Comparison of ENCODE assay signal across 25 mouse cellular contexts in the genomic region with DNA sequence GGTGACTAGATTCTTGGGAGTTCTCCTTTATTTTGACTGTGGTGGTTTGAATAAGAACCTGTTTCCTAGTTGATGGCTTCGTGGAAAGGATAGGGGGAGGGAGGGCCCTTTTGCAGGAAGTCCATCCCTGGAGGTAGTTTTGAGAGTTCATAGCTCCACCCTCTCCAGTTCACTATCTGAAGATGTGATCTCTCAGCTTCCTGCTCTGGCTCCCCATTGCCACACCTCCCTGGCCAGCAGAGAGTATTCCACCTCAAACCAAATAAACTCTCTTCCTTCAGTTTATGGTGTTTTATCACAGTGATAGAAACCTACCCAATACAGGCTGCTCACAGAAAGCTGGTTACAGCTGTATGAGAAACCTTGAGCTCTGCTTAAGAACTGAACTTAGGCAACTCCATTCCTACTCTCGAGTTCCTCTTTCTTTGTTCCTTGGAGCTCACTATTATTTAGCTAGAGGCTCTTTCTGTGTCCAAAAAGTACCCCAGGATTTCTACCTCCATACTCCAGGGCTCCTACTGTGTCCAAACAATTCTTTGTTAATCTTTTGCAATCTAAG.
DNase-seq lines count a peak whose midpoint lies in the region; ATAC-seq and TF ChIP-seq lines count a peak whose summit lies in the region.
"Had no signal": no experiment of that assay in that cellular context is flagged by ENCODE, and none has a peak within 500 bp of the region (broad histone marks: within the 10 kb centered on the region; RNA-seq: fewer than 3 reads in every experiment).

No protein-coding gene starts in this region.

- no peaks in the 10 kb centered on the region for H3K79me2 ChIP-seq in CH12.LX (replicated peaks; ENCODE audit: control insufficient read depth, extremely low read depth, insufficient read depth, poor library complexity, severe bottlenecking)

- no peak overlapping the region for H3K27ac ChIP-seq in CH12.LX (ENCODE audit: insufficient read depth, low read depth)
- peak overlapping the region; percentile 44; the same call in 1 of the 2 replicates for H3K27ac ChIP-seq in bone marrow macrophage, adult 2 months (ENCODE audit: insufficient read depth, low read depth, low read length)
- H3K27ac ChIP-seq in intestine, embryonic 15.5 days, result no peak overlapping the region
- no peak overlapping the region for H3K27ac ChIP-seq in midbrain, embryonic 16.5 days (ENCODE audit: low read length)
- H3K27ac ChIP-seq: embryonic facial prominence, embryonic 10.5 days; embryonic facial prominence, embryonic 13.5 days; forebrain, embryonic 12.5 days; hindbrain, embryonic 15.5 days had no signal

- dilution Hi-C loops in CH12.LX (cut with MboI; ENCODE audit: extremely low pct_ligation_motif_present, extremely low pct_unique_long_range_greater_than_20kb, low sequenced_read_pairs), result no loop called here

- peak; percentile 50 for ATAC-seq in intestine, embryonic 15.5 days
- no peak for ATAC-seq in midbrain, embryonic 16.5 days
- ATAC-seq: activated CD4-positive, CD25-positive, alpha-beta regulatory T cell, adult 4 months; CD4-positive, CD25-positive, alpha-beta regulatory T cell, adult 4 months; forebrain, embryonic 16.5 days had no signal

- WGBS in intestine, embryonic 15.5 days, result 65% methylated on average over 2 of the region's 2 CpGs
- WGBS in large intestine, adult 2 months, result 27% methylated on average over 2 of the region's 2 CpGs
- 66% methylated on average over 2 of the region's 2 CpGs for WGBS in midbrain, embryonic 16.5 days

- H3K36me3 ChIP-seq in CH12.LX (replicated peaks in 1 of 2; ENCODE audit: control insufficient read depth in 1 of 2, insufficient read depth in 1 of 2, low read length in 1 of 2), result no peaks in the 10 kb centered on the region
- no peaks in the 10 kb centered on the region for H3K36me3 ChIP-seq in intestine, embryonic 15.5 days
- H3K36me3 ChIP-seq in midbrain, embryonic 16.5 days (ENCODE audit: control insufficient read depth, insufficient read depth, low read length), result no peaks in the 10 kb centered on the region
- H3K36me3 ChIP-seq: embryonic facial prominence, embryonic 10.5 days; embryonic facial prominence, embryonic 13.5 days; forebrain, embryonic 12.5 days; heart, embryonic 12.5 days; heart, embryonic 15.5 days; hindbrain, embryonic 15.5 days had no signal

- H3K27me3 ChIP-seq in CH12.LX (replicated peaks), result no peaks in the 10 kb centered on the region
- no peaks in the 10 kb centered on the region for H3K27me3 ChIP-seq in intestine, embryonic 15.5 days (replicated peaks)
- no peaks in the 10 kb centered on the region for H3K27me3 ChIP-seq in midbrain, embryonic 16.5 days (ENCODE audit: control insufficient read depth, insufficient read depth, low read depth, low read length)
- H3K27me3 ChIP-seq: embryonic facial prominence, embryonic 13.5 days; forebrain, embryonic 12.5 days; heart, embryonic 12.5 days; heart, embryonic 15.5 days; hindbrain, embryonic 15.5 days had no signal

- H3K4me3 ChIP-seq in CH12.LX (replicated peaks in 1 of 3; ENCODE audit: low read depth in 2 of 3, low read length in 2 of 3, poor library complexity in 1 of 3), result no peak overlapping the region
- no peak overlapping the region for H3K4me3 ChIP-seq in bone marrow macrophage, adult 2 months (ENCODE audit: insufficient read depth, low read length)
- no peak overlapping the region for H3K4me3 ChIP-seq in intestine, embryonic 15.5 days (replicated peaks)
- H3K4me3 ChIP-seq in midbrain, embryonic 16.5 days (ENCODE audit: low read depth, low read length), result no peak overlapping the region
- H3K4me3 ChIP-seq: embryonic facial prominence, embryonic 10.5 days; embryonic facial prominence, embryonic 13.5 days; erythroblast, embryonic 14.5 days; forebrain, embryonic 12.5 days; heart, embryonic 12.5 days; heart, embryonic 15.5 days; hindbrain, embryonic 15.5 days had no signal

- no peak overlapping the region for H3K9ac ChIP-seq in CH12.LX (ENCODE audit: insufficient read depth, low read depth)
- H3K9ac ChIP-seq in intestine, embryonic 15.5 days, result no peak overlapping the region
- H3K9ac ChIP-seq in midbrain, embryonic 16.5 days (ENCODE audit: low read depth, low read length), result no peak overlapping the region
- H3K9ac ChIP-seq: embryonic facial prominence, embryonic 13.5 days; forebrain, embryonic 12.5 days; heart, embryonic 12.5 days; heart, embryonic 15.5 days; hindbrain, embryonic 15.5 days had no signal

- TF ChIP-seq CTCF in CH12.LX (conservative IDR thresholded peaks at IDR 0.05 in 1 of 2, IDR thresholded peaks at IDR 0.05 in 1 of 2; ENCODE audit: low read depth in 2 of 2, low read length in 2 of 2), result no peak
- TF ChIP-seq CTCF in bone marrow macrophage, adult 2 months (IDR thresholded peaks at IDR 0.05; ENCODE audit: low read depth, low read length), result no peak

- TF ChIP-seq RAD21 in CH12.LX (IDR thresholded peaks at IDR 0.05; ENCODE audit: low read depth, low read length), result no peak

- no peaks in the 10 kb centered on the region for H3K9me3 ChIP-seq in CH12.LX (replicated peaks; ENCODE audit: low read length)
- H3K9me3 ChIP-seq in intestine, embryonic 15.5 days, result no peaks in the 10 kb centered on the region
- no peaks in the 10 kb centered on the region for H3K9me3 ChIP-seq in midbrain, embryonic 16.5 days (replicated peaks; ENCODE audit: control insufficient read depth, low read length, poor library complexity, severe bottlenecking)
- H3K9me3 ChIP-seq: embryonic facial prominence, embryonic 10.5 days; embryonic facial prominence, embryonic 13.5 days; forebrain, embryonic 12.5 days; heart, embryonic 12.5 days; heart, embryonic 15.5 days; hindbrain, embryonic 15.5 days had no signal

- peaks cover 4 to 64% of the 10 kb centered on the region in 2 experiments; a peak in 3 of 4 replicates for H3K4me1 ChIP-seq in CH12.LX (ENCODE audit: control insufficient read depth in 1 of 2, insufficient read depth in 2 of 2)
- H3K4me1 ChIP-seq in bone marrow macrophage, adult 2 months (ENCODE audit: control insufficient read depth, insufficient read depth, low read length), result peaks cover 46% of the 10 kb centered on the region
- H3K4me1 ChIP-seq in intestine, embryonic 15.5 days (replicated peaks), result 0 out of 2 replicates have a peak, but pooled peaks cover 9% of the 10 kb centered on the region
- H3K4me1 ChIP-seq in midbrain, embryonic 16.5 days (ENCODE audit: control insufficient read depth, insufficient read depth, low read length), result peaks cover 7% of the 10 kb centered on the region; the same call in 1 of the 2 replicates
- H3K4me1 ChIP-seq: hindbrain, embryonic 15.5 days had no signal

- no peak overlapping the region for H3K4me2 ChIP-seq in CH12.LX (ENCODE audit: insufficient read depth, low read depth, poor library complexity, severe bottlenecking)
- H3K4me2 ChIP-seq in intestine, embryonic 15.5 days (replicated peaks), result no peak overlapping the region
- no peak overlapping the region for H3K4me2 ChIP-seq in midbrain, embryonic 16.5 days (ENCODE audit: low read length)
- H3K4me2 ChIP-seq: embryonic facial prominence, embryonic 13.5 days; forebrain, embryonic 12.5 days; heart, embryonic 12.5 days; heart, embryonic 15.5 days; hindbrain, embryonic 15.5 days had no signal

- DNase-seq in CH12.LX (ENCODE audit: extremely low read depth), result peak; percentile 27
- peak; percentile 39 for DNase-seq in large intestine, adult 2 months (ENCODE audit: low read depth, low spot score)
- no peak for DNase-seq in cerebellum, postnatal 36 days
- no peak for DNase-seq in right cerebral cortex, adult 2 months (ENCODE audit: low spot score in 2 of 2)
- DNase-seq: adrenal gland, adult 8-10 months; adrenal gland, postnatal 25 days; cerebellum, adult 18-20 months; cerebellum, adult 9-10 months; cerebellum, postnatal 14 days; embryo, embryonic 11 days; gastrocnemius, postnatal 10 days; kidney, adult 2 months had no signal

- TF ChIP-seq POLR2A in CH12.LX (IDR thresholded peaks at IDR 0.05; ENCODE audit: low read depth, low read length), result no peak
- TF ChIP-seq POLR2A in bone marrow macrophage, adult 2 months (IDR thresholded peaks at IDR 0.05; ENCODE audit: borderline replicate concordance, low read depth, low read length), result no peak

- in situ Hi-C loops in CH12.LX (cut with MboI; ENCODE audit: low pct_ligation_motif_present, low pct_unique_long_range_greater_than_20kb, low sequenced_read_pairs), result loop anchor here (25.0 kb wide), 2 partner anchors 219 to 481 kb away; a partner anchor contains a TSS

- no peak for TF ChIP-seq EP300 in CH12.LX (IDR thresholded peaks at IDR 0.05; ENCODE audit: low read length)

TF ChIP-seq in CH12.LX, 34 proteins besides CTCF, POLR2A, EP300 and RAD21:
- no peak for TF ChIP-seq PAX5 (IDR thresholded peaks at IDR 0.05; ENCODE audit: low read length)
- TF ChIP-seq SIN3A (IDR thresholded peaks at IDR 0.05; ENCODE audit: low read length), result no peak
- no peak for TF ChIP-seq KAT2A (IDR thresholded peaks at IDR 0.05; ENCODE audit: insufficient replicate concordance, low read length)
- TF ChIP-seq POLR2AphosphoS2 (IDR thresholded peaks at IDR 0.05; ENCODE audit: low read depth, low read length), result no peak
- no peak for TF ChIP-seq JUN (IDR thresholded peaks at IDR 0.05; ENCODE audit: insufficient read depth, low read depth, low read length)
- TF ChIP-seq MAFK (IDR thresholded peaks at IDR 0.05; ENCODE audit: insufficient replicate concordance, low read length), result no peak
- TF ChIP-seq E2F4 (IDR thresholded peaks at IDR 0.05; ENCODE audit: insufficient replicate concordance, low read depth, low read length), result no peak
- TF ChIP-seq ELF1 (IDR thresholded peaks at IDR 0.05; ENCODE audit: low read depth, low read length), result no peak
TF ChIP-seq in CH12.LX: peak in this region for 0.

Comparison
In these comparisons a context has a peak if more than half of its experiments do, and no peak if none do; other contexts are left out.
1. DNase-seq: peak in CH12.LX (single experiment) and large intestine, adult 2 months (single experiment); none in cerebellum, postnatal 36 days (0 of 2) and right cerebral cortex, adult 2 months (0 of 2).